27 mouse cellular contexts compared by ENCODE assay signal in the genomic region with DNA sequence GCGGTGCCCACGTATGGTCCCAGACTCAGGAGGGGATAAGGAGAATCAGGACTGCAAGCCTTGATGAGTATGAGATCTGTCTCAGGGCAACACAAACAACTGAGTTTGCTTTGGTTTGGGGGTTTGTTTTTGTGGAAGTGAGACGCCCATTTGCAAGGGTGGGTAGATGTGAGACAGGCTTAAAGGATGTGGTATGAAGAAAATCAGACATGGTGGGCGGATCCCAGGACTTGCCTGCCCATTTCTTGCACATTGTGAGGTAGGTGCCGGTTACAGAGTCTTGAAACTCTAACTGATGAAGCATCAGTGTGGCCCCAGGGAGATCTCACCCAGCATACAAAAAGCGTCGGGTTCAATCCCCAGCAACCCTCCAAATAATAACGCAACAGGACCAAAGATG. TPM values are rescaled to one million over a fixed set of nuclear protein-coding genes. Genes with fewer than 3 reads are reported as not detected.
DNase-seq lines count a peak whose midpoint lies in the region; TF ChIP-seq lines count a peak whose summit lies in the region.
"Had no signal": no experiment of that assay in that cellular context is flagged by ENCODE, and none has a peak within 500 bp of the region (broad histone marks: within the 10 kb centered on the region; RNA-seq: fewer than 3 reads in every experiment).

No protein-coding gene starts in this region.

- WGBS in thymus, adult 2 months: 77% methylated on average over 8 of the region's 8 CpGs

- no peak for TF ChIP-seq CTCF in layer of hippocampus, adult 2 months (conservative IDR thresholded peaks at IDR 0.05)
- TF ChIP-seq CTCF in thymus, adult 2 months (IDR thresholded peaks at IDR 0.05; ENCODE audit: borderline replicate concordance, control insufficient read depth, extremely low read depth, insufficient read depth, low read length, poor library complexity): no peak

- DNase-seq in layer of hippocampus, adult 2 months (ENCODE audit: low spot score in 2 of 2): no peak
- DNase-seq in layer of hippocampus, postnatal 10 days (ENCODE audit: low spot score in 2 of 2): no peak
- peak; percentile 11 for DNase-seq in thymus, adult 2 months
- no peak for DNase-seq in thymus, postnatal 36 days
- peak; percentile 77 for DNase-seq in T-cell, adult 2 months (ENCODE audit: low spot score)
- peak; percentile 71 for DNase-seq in naive thymus-derived CD4-positive, alpha-beta T cell, adult 2 months (ENCODE audit: low read depth)
- no peak for DNase-seq in adrenal gland, postnatal 4 days (ENCODE audit: low spot score in 2 of 2)
- DNase-seq in gastrocnemius, adult 8-10 months (ENCODE audit: low spot score in 2 of 2): no peak
- DNase-seq: adrenal gland, postnatal 36 days; cerebellum, adult 8-10 months; cerebellum, postnatal 36 days; gastrocnemius, postnatal 36 days; heart, adult 2 months; kidney, adult 9 months; kidney, postnatal 10 days; layer of hippocampus, adult 9-11 months; left cerebral cortex, postnatal 4 days; liver, postnatal 0 days; lung, postnatal 36 days; right cerebral cortex, adult 18-20 months; spleen, adult 18-20 months; thymus, postnatal 4 days had no signal

- H3K27ac ChIP-seq in layer of hippocampus, adult 2 months: peak overlapping the region; percentile 36; the same call in 1 of the 2 replicates
- peak overlapping the region; percentile 23; the same call in 1 of the 2 replicates for H3K27ac ChIP-seq in thymus, adult 2 months (ENCODE audit: control insufficient read depth, insufficient read depth, low read length)
- H3K27ac ChIP-seq: embryonic facial prominence, embryonic 12.5 days; heart, adult 2 months; liver, embryonic 12.5 days; midbrain, embryonic 12.5 days; stomach, embryonic 15.5 days had no signal

- H3K36me3 ChIP-seq in thymus, adult 2 months (ENCODE audit: control insufficient read depth, insufficient read depth, low read length): no peaks in the 10 kb centered on the region
- H3K36me3 ChIP-seq: embryonic facial prominence, embryonic 12.5 days; liver, embryonic 12.5 days; midbrain, embryonic 12.5 days; stomach, embryonic 15.5 days had no signal

- H3K4me3 ChIP-seq in layer of hippocampus, adult 2 months: no peak overlapping the region
- H3K4me3 ChIP-seq in thymus, adult 2 months (ENCODE audit: control insufficient read depth, insufficient read depth, low read length): no peak overlapping the region
- H3K4me3 ChIP-seq: embryonic facial prominence, embryonic 12.5 days; heart, adult 2 months; liver, embryonic 12.5 days; midbrain, embryonic 12.5 days; stomach, embryonic 15.5 days had no signal

- TF ChIP-seq POLR2A in thymus, adult 2 months (IDR thresholded peaks at IDR 0.05; ENCODE audit: control insufficient read depth, extremely low read depth, insufficient read depth, low read length, poor library complexity): no peak

- no peaks in the 10 kb centered on the region for H3K27me3 ChIP-seq in thymus, adult 2 months (ENCODE audit: control insufficient read depth, insufficient read depth, low read length)
- H3K27me3 ChIP-seq: embryonic facial prominence, embryonic 12.5 days; liver, embryonic 12.5 days; midbrain, embryonic 12.5 days; Patski; stomach, embryonic 15.5 days had no signal

- peaks cover 16% of the 10 kb centered on the region for H3K4me1 ChIP-seq in thymus, adult 2 months (replicated peaks; ENCODE audit: control insufficient read depth, insufficient read depth, low read length)

RNA-seq across cellular contexts. Expression of gene Smurf1, which starts 45.9 kb away (rescaled TPM):
- 10 to 100 TPM; 29.2 to 30.5 TPM for total RNA-seq in layer of hippocampus, adult 2 months (2021)
- 10 to 100 TPM; 41.9 to 42.3 TPM for total RNA-seq in layer of hippocampus, postnatal 10 days (2021)
- 33.6 and 34.4 TPM in 2 replicates for polyA plus RNA-seq in thymus, adult 2 months (2012; rRNA removed)
- 10 to 100 TPM; 24.7 to 28.4 TPM for total RNA-seq in adrenal gland, postnatal 4 days (2021)
- 10 to 100 TPM; 10.6 to 14.2 (median 11.2) TPM for total RNA-seq in gastrocnemius, adult 8-10 months (2022)

Comparison
In these comparisons a context has a peak if more than half of its experiments do, and no peak if none do; other contexts are left out.
1. DNase-seq: peak in thymus, adult 2 months (single experiment), T-cell, adult 2 months (single experiment) and naive thymus-derived CD4-positive, alpha-beta T cell, adult 2 months (single experiment); none in layer of hippocampus, adult 2 months (0 of 2), layer of hippocampus, postnatal 10 days (0 of 2), thymus, postnatal 36 days (0 of 2), adrenal gland, postnatal 4 days (0 of 2) and gastrocnemius, adult 8-10 months (0 of 2).